Mouse (Mus musculus) kidney, adult 2 months (tissue): Measurements from ENCODE around the gene Nphs1.

Experiments
- CTCF ChIP-seq: fragments of 200-500 bp; conservative IDR thresholded peaks from 2 replicates; pipeline ENCODE4 v1.5.1; 2011; ENCODE audit warnings: low read depth, mild to moderate bottlenecking, control low read depth, low read length, moderate library complexity, mixed read lengths; ENCODE audit not compliant: insufficient read depth, insufficient read length
- POLR2A ChIP-seq: fragments of 200-500 bp; IDR thresholded peaks from one replicate; pipeline ENCODE4 v1.6.1; 2011; ENCODE audit warnings: low read depth, low read length, control low read depth

DNA sequence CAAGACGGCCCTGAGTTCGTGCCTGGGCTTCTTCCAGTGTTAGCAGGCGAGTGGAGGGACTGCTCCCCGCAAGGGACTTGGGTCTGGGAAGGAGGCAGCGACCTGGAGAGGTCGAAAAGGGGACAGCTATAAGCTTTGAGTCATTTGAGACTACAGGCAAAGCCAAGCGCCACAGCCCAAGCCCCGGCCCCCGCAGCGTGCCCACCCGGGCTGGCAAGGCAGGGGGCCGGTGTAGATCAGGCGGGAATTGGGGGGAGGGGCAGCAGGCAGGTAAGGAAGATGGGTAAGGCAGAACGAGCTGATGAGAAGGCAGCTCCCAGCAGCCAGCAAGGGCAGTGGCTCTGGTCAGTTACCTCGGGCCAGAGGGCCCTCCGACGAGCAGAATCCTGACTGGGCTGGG is 68.3 kb downstream of the Nphs1 start:
- no peak for TF ChIP-seq POLR2A
- TF ChIP-seq CTCF = no peak
